Mouse (Mus musculus) forebrain, embryonic 15.5 days (tissue): ENCODE measurements around the gene Yes1. TPM values are rescaled to one million over a fixed set of nuclear protein-coding genes. Genes with fewer than 3 reads are reported as not detected.
"Not testable (repeated sequence)": the region's sequence is repeated elsewhere in the genome, so short reads cannot be mapped to it uniquely, and the experiment has no call there.

Experiments used
- ATAC-seq: fragments of 200-750 bp; cut with Nextera tagmentation; replicated peaks from 2 replicates; pipeline ENCODE4 v1.8.0; 2017; ENCODE audit warnings: mild to moderate bottlenecking, moderate TSS enrichment, moderate library complexity
- H3K27ac ChIP-seq: fragments of 300-500 bp; sonication (generic); replicated peaks from 2 replicates; pipeline ENCODE4 v1.5.1; 2015; ENCODE audit warnings: mild to moderate bottlenecking, inconsistent platforms
- H3K27me3 ChIP-seq: fragments of 300-500 bp; sonication (generic); 2 replicates; pipeline ENCODE4 v1.6.1; 2015; ENCODE audit warnings: inconsistent platforms
- H3K36me3 ChIP-seq: fragments of 300-500 bp; sonication (generic); 2 replicates; pipeline ENCODE4 v1.6.1; 2015; ENCODE audit warnings: mild to moderate bottlenecking, inconsistent platforms
- H3K4me1 ChIP-seq: fragments of 300-500 bp; sonication (generic); 2 replicates; pipeline ENCODE4 v1.6.1; 2015; ENCODE audit warnings: inconsistent platforms
- H3K4me2 ChIP-seq: fragments of 300-500 bp; sonication (generic); replicated peaks from 2 replicates; pipeline ENCODE4 v1.6.1; 2015; ENCODE audit warnings: mild to moderate bottlenecking, inconsistent platforms
- H3K4me3 ChIP-seq: fragments of 300-500 bp; sonication (generic); 2 replicates; pipeline ENCODE4 v1.5.1; 2015; ENCODE audit warnings: mild to moderate bottlenecking, inconsistent platforms
- H3K9ac ChIP-seq: fragments of 300-500 bp; sonication (generic); replicated peaks from 2 replicates; pipeline ENCODE4 v1.6.1; 2015; ENCODE audit warnings: mild to moderate bottlenecking, inconsistent platforms
- H3K9me3 ChIP-seq: fragments of 300-500 bp; sonication (generic); 2 replicates; pipeline ENCODE4 v1.6.1; 2016; ENCODE audit warnings: inconsistent platforms
- WGBS: fragments of 180-500 bp; shearing (Covaris S2); methylation state at CpG from one replicate; pipeline ENCODE4 v1.1.7; 2015; ENCODE audit warnings: mixed read lengths; 5-methylcytosine and 5-hydroxymethylcytosine counted together
- polyA plus RNA-seq: library from polyadenylated mRNA; unstranded; fragments of >200 nt; fragmentation: Nextera tagmentation; extraction: Ambion mirVana; gene quantifications from 2 replicates; pipeline ENCODE4 v1.2.1, GENCODE M21; 2015

Yes1 gene
- polyA plus RNA-seq, 1 experiment from 2014 or later: 23.3 TPM

DNA sequence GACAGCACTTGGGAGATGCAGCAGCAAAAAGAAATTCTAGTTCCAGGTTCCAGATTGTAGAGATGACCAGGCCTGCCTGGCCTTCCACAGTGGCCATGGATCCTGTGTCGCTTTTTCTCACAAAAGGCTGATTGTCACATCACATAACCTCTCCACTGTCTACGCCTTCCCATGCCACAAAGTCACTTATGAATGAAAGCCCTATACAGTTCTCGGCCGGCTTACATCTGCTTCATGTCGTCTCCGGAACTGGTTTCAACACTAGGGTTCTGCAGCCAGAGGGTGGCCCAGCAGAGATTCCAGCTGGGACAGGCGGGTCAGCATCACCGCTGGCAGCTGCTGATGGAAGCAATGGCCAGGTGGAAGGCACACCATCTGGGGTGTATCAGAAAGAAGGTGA lies 117.9 kb downstream of the Yes1 start:
- Histone ChIP-seq H3K4me2 (no peak overlapping the region), H3K9ac (no peak overlapping the region), H3K27ac (no peak overlapping the region), H3K4me1 (no peaks in the 10 kb centered on the region), H3K27me3 (no peaks in the 10 kb centered on the region), H3K36me3 (no peaks in the 10 kb centered on the region), H3K4me3 (no peak overlapping the region), H3K9me3 (0 out of 2 replicates have a peak, but pooled peaks cover 3% of the 10 kb centered on the region)
- no peak for ATAC-seq
- WGBS: 89% methylated on average over 8 of the region's 8 CpGs

GRCm38 (mm10) chr5:32733892-32734291 lies 122.9 kb downstream of the Yes1 start:
- H3K4me3 ChIP-seq, H3K4me1 ChIP-seq, H3K36me3 ChIP-seq, H3K4me2 ChIP-seq, ATAC-seq, H3K9ac ChIP-seq, H3K9me3 ChIP-seq, H3K27ac ChIP-seq, H3K27me3 ChIP-seq: not testable (repeated sequence)
- 97% methylated on average over 6 of the region's 6 CpGs for WGBS

DNA sequence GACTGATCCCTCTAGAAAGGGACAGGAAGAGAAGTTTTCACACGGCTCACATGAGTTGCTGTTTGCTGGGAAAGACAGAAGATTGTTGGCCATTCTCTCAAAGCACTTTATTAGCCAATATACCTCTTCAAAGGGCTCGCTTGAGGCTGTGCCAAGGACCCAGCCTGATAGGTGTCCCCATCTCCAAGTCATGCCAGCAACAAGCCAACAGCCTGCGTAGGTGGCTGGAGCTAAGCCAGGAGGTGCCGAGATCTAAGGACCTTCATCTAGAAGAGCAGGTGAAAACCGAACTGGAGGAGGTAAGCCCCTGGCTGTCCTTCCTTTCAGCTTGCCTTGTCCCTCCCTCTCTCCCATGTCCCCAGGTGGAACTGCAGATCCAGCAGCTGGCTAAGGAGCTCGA lies 124.8 kb downstream of the Yes1 start:
- Histone ChIP-seq H3K4me1 (peaks cover 3% of the 10 kb centered on the region; the same call in 1 of the 2 replicates), H3K9me3 (no peaks in the 10 kb centered on the region), H3K27me3 (no peaks in the 10 kb centered on the region), H3K4me2 (no peak overlapping the region), H3K27ac (no peak overlapping the region), H3K9ac (no peak overlapping the region), H3K36me3 (no peaks in the 10 kb centered on the region; the same call in 1 of the 2 replicates), H3K4me3 (no peak overlapping the region)
- ATAC-seq: no peak
- WGBS: 84% methylated on average over 6 of the region's 6 CpGs

Other genes with a start within 250 kb of the Yes1 start
- 211 and 225 TPM in 2 replicates for gene Ppp1cb, start 152.3 kb upstream of the Yes1 start, polyA plus RNA-seq
- 95.0 and 98.8 TPM in 2 replicates for gene Pisd, start 174.5 kb downstream of the Yes1 start, polyA plus RNA-seq
- not detected in 2 replicates for gene Gm20671, start 215.9 kb downstream of the Yes1 start, polyA plus RNA-seq
- 15.4 and 17.5 TPM in 2 replicates for gene Prr14l, start 243.1 kb downstream of the Yes1 start, polyA plus RNA-seq